Mouse (Mus musculus): ENCODE measurements around the gene Srd5a1.

The Srd5a1 gene

DNA sequence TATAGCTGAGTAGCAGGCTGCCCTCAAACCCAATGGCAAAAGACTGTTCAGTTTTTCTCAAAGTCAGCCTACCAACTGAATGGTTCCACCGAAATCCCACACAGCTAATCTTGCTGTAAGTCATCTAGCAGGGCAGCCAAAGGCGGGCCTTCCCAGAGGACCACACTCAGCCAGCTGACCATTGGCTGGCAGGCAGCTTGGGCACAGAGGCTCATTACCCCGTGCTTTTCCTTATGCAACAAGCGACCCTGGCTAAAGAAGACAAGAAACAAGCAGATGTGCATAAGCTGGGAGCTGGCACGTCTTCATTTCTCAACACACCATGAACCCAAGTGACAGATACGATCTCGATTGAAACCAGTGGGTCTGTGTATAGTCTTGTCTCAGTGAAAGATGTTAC, 73.9 kb downstream of the Srd5a1 start:
- no peak for DNase-seq

DNA sequence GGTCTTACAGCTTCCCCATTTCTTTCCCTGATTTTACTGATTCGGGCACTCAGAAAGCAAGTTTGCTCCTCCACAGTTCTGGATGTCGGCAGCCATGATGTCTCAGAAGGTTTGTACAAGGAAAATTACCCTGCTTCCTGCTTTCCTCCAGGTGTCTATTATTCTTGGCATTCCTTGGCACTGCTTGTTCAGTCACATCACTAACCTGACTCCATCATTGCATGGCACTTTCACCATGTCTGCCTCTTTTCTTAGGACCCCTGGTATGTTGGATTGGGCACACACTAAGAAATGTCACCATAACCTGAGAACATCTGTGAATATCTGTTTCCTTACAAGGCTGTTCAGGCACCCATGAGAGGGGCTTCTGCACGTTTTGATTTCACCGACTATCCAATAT, 75.2 kb downstream of the Srd5a1 start:
- DNase-seq, result no peak

DNA sequence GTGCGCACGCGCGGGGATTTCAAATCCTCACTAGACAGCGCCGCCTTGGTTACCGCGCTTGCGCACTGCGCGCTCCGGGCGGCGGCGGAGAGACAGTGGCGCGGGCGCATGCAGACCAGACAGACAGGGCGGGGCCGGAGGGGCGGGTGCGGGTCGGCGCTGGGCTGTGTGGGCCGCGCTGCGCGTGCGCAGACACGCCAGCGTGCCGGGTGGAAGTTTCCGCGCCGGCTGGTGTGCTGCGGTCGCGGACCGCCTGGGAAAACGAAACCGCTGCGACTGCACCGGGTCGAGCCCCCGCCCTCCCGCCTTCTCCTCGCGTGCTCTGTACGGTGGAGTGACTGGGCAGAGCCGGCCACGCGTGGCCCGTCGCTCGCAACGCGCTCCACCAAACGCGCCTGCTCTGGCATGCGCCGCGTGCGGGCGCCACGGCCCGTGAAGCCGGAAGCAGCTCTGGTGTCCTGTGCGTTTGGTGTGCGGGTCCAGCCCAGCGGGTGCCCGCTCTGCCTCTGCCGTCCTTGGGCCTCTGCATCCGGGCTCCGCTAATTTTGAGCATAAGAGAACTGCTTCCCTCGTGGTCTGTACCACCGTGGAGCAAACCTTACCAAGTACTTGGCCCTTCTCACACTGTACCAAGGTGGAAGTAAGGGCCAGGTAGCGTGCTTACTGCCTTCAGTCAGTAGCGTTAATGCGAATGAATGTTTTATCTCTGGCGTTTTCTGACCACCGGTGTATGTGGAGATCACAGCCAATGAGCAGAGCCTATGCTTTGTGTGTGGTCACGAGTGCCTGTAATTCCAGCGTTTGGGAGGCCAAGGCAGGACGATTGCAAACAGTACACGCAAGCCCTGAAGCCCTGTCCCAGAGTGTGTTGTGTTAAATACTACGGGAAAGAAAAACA, 76.3 kb downstream of the Srd5a1 start:
- peak; percentile 99 for DNase-seq

DNA sequence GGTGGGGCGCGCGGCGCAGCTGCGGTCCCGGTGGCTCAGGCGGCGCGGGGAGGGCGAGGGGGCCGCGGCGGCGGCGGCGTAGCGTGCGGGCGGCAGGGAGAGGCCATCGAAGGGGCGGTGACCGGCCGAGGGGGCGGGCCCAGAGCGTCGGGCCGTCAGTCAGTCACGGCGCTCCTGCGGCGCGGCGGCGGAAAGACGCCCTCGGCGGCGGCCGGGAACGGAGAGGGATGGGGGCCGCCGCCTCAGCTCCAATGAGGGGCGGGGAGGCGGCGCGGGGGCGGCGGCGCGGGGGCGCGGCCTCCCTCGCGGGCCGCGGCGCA, 76.9 kb downstream of the Srd5a1 start, which contains the start of gene Tent4a:
Gene Tent4a, minus strand, starts transcription at position 284 of the 320 bp plus-strand sequence.
- DNase-seq, result no peak

DNA sequence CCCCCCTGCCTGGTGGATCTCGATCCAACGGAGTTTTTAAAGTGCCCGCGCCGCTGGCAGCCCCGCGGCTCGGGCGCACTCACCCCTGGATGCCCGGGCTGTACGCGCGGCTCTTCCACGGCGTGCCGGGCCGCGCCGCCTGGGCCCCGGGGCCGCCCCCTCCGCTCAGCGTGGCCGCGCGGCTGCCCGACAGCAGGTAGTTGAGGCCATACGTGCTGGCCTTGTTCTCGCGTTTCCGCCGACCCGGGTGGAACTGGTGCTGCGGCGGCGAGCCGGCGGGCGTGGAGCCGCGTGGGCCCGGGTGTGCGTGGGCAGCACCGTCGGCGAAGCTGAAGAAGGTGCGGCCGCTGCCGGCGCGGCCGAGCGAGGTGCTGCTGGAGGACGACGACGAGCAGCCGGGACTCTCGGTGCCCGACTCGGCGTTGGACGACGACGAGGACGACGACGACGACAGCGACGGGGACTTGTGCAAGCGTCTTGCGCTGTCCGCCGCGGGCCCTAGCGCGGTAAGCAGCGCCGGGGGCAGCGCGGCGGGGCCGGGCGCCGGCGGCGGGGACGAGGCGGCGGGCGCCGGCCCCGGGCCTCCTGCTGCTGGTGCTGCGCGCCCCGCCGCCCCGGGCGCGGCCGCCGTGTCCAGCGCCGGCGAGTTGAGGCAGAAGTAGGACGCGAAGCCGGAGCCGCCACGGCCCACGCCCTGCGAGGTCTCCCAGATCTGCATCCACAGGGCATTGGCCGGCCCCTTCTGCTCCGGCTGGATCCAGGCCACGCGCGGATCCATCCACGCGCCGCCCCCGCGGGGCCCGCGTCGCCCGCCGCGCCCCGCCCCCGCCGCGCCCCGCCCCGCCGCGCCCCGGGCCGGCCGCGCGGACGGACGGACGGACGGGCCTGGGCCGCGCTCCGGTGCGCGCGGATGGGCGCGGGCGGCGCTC, 77.6 kb downstream of the Srd5a1 start, which contains the start of gene Nsun2:
Gene Nsun2, plus strand, starts transcription at position 342 of the 929 bp plus-strand sequence.
- peak; percentile 67 for DNase-seq

DNA sequence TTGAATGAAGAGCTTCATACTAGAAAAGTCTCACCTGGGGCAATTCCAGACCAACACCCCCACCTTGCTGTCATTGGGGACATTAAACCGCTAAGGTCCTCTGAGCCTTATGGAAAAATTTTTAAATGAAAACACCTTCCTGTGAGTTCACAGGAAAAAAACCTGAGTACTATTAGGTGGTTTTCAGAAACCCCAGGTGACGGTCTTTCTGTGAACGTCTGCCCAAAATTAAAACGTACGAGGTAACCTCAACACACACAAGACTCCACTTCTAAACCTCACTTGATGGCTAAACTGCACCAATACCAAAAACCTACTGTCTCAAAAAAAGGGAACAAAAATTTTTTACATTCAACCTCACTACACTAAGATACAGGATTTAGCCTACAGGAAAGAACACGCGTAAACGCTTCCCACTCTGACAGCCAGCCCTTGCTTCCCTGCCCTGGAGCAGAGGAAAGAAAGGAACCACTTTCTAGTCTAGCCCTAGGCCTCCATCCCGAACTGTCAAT, 78.3 kb downstream of the Srd5a1 start:
- no peak for DNase-seq

DNA sequence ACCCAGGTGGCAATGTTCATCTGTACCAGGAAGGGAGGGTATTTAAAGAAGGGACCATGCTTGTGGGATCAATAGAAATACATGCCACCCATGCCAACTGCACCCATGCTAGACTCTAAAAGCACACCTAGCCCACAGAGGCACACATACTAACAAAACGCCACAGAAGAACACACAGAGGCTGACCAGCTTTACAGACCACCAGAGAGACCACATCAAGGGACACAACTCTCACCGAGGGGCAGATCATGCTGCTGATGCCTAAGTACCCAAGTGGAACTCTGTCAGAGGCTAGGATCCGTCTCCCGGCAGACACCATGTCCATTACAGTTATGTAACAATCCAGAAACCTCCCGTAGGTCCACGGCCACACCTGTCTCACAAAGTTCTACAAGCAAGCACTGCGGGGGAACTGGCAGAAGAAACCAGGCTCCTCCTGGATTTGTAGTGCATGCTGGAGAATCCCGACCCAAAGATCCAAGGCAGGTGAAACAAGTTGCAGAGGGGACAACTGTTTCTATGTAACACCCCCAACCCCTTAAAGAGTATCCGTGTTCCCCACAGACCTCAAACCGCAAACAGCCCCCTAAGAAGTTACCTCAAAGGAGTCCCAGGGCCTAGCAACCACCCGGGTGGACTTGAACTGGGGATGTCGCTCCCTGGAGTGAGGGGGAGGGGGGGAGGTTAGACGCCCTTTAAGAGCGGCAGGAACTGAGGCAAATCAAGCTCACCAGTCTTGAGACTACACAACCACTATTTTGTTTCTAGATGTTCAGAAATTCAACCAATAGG, 78.9 kb downstream of the Srd5a1 start:
- no peak for DNase-seq

DNA sequence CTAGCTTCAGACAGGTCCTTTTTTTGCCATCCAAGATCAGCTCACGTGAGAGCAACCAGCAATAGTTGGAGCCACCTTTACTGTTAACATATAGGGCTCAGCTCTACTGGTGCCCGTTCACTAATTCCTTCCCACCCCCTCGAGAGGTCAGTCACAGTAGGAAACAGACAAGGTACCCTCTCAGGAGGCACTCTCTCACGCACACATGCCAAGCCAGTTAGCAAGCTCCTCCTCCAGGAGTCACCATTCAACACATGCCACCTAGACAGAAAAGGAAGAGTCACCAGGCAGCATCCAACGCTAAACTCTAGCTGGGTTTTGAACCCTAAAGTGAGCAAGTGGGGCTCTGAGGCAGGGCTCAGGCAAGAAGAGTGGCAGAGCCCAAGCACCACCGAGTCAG, 79.8 kb downstream of the Srd5a1 start:
- no peak for DNase-seq

DNA sequence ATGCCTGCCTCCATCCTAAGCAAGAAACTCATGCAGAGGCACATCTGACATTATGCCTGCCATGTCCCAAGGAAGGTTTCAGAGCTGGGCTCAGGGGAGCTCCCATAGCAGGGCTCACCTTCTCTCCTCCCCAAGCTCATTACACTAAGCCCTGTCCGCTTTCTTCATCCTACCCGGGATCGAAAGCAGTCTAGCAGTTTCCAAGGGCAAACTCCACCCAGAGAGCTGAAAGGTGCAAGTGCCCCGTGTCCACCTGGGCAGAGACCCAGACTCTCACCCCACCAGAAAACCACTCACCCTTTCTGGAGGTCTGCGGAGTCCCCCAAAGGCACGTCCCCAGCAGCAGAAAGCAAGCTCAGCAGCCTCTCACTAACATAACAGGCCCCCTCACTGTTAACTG, 80.3 kb downstream of the Srd5a1 start:
- DNase-seq, result no peak

DNA sequence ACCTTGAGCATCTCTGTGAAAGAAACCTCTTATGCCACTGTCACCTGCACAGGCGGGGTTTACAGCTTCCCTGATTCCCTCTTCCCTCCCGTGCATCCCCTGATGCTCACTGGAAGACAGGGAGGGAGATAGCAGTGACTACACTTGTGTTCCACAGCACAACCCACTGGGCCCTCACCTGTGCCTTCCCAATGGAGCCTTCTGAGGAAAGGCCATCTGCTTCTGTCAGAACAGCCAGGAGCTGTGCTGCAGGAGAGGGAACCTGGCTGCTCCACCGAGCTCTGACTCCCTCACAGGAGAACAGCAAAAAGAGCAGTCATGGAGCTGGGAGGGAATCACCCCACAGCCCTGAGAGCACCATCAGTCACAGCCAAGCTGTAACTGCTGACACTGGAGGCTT, 81.1 kb downstream of the Srd5a1 start:
- DNase-seq, result no peak

DNA sequence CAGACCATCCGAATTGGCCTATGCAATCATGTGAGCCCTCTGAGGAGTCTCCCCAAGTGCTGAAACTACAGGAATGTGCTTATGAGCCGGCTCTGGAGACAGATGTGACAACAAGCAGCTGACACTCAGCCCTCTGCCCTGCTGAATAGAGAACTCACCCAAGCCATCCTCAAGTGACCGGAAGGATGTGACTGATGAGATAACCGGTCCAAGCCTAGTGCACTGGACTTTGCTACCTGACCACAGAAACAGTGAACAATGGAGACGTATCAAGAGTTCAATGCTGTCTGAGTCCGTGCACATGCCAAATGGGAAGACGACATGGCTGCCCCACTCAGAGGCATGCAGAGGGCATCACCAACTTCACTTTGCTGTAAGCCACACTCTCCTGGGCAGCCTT, 82.7 kb downstream of the Srd5a1 start:
- DNase-seq, result no peak

DNA sequence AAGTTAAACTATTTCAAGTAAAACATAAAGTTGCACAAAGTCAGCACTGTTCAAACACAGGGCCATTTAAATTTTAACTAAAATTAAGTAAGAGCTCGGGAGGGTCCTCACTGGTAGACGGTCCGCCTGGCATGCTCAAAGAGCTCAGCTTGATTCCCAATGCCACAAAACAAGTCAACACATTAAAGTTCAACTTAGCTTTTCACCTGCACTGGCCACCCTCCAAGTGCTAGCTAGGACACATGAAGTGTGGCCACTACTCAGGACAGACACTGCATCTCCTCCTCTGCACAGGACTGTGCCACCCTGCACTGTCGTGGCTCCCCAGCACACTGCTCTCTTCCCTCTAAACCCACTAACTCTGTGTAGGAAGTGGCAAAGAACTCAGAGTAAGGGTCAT, 85.4 kb downstream of the Srd5a1 start:
- DNase-seq, result no peak

DNA sequence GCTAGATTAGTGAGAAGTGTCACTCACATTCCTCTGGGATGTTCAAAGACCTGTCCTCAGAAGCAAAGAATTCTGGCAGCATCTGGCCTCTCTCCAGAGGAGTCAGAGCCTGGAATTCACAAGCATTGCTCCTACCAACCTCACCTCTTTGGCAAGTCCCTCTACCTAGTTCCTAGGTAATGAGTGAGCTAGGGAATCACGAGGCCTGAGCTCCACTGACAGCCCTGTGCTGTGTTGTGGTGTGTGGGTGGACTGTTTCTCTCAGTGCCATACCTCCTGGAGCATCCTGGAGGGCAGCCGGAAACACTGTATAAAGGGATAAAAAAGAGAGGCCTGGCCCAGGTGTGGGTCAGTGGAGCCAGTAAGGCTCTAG, 87.1 kb downstream of the Srd5a1 start:
- no peak for DNase-seq

Data from liver (tissue).